Mouse (Mus musculus): ENCODE results near the gene Gm21887. TPM values are rescaled to one million over a fixed set of nuclear protein-coding genes. Genes with fewer than 3 reads are reported as not detected.
"Not testable (repeated sequence)": the region's sequence is repeated elsewhere in the genome, so short reads cannot be mapped to it uniquely, and the experiment has no call there.

The Gm21887 gene
- 273 and 307 TPM in 2 replicates for polyA plus RNA-seq (2015; fragmentation: Nextera tagmentation; extraction: Ambion mirVana)

DNA sequence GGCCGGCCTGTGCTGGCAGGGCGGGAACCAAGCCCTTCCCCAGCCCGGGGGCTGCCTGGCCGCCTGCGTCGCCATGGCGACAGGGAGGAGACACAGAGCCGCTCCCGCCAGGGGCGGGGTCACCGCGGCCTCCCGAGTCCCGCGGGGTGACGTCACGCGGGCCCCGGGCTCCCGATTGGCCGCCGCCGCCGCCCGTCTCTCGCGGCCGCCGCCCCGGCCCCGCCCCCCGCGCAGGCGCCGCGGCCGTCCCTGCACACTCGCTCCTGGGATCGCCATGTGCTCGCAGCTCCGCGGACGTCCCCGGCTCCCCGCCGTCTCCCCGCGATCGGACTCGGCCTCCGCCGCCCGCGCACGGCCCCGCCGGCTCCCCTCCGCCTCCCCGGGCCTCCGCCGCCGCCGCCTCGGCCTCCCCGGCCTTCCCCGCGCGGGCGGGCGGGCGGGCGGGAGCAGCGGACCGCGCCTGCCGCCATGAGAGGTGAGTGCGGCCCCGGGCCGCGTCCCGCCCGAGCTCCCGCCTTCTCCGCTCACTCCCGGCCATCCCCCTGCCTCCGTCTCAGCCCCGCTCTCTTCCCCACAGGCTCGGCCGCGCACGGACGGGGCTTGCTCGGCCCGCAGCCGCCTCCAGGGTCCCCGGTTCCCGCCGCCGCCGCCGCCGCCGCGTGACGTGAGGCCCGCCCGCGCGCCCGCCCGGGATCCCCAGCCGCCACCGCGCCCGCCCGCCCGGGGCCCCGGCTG is at the start of gene Gm21887:
TSS of gene Gm21887 (plus strand) at position 644 of the 735 bp plus-strand sequence.
- H3K27me3 ChIP-seq (replicated peaks); H3K4me1 ChIP-seq: not testable (repeated sequence)
- ATAC-seq (ENCODE audit: insufficient read depth, low FRiP score, low read depth): peak; percentile 81

DNA sequence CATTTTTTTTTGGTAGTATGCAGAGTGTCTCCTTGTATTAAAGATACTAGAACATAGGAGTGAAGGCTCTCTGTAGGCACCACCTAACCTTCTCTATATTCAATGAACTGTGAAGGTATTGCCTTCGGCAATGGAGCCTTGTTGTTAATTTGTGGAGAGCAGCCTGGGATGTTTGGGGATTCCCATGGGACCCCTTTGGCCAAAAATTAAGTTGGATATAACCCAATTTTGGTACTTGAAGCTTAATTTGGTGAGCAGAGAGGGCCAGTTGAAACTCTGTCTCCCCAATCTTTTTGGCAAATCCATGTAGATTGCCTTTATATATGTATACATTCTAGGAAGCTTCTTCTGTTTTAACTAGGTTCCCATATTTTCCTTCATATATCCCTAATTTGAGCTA is 40.1 kb upstream of the Gm21887 start:
- H3K9ac ChIP-seq: no peak overlapping the region
- no peaks in the 10 kb centered on the region for H3K4me1 ChIP-seq
- no peak overlapping the region for H3K4me2 ChIP-seq
- H3K27me3 ChIP-seq (replicated peaks): no peaks in the 10 kb centered on the region
- no peaks in the 10 kb centered on the region for H3K9me3 ChIP-seq
- no peak overlapping the region for H3K4me3 ChIP-seq (replicated peaks)
- H3K36me3 ChIP-seq: peaks cover 3% of the 10 kb centered on the region; the same call in 1 of the 2 replicates
- 81% methylated on average over 1 of the region's 1 CpGs for WGBS
- H3K27ac ChIP-seq: no peak overlapping the region
- ATAC-seq (ENCODE audit: insufficient read depth, low FRiP score, low read depth): no peak

More for the DNA sequence above, at the start of gene Gm21887:
- Histone ChIP-seq H3K4me2 (peak within 1 kb of the TSS; percentile 4; the same call in 1 of the 2 replicates), H3K9ac (peak within 1 kb of the TSS; percentile 54), H3K27ac (peak within 1 kb of the TSS; percentile 67), H3K9me3 (peaks cover 18% of the 10 kb centered on the region), H3K4me3 (replicated peaks) (peak within 1 kb of the TSS; percentile 53)
- H3K36me3 ChIP-seq: not testable (repeated sequence)
- WGBS: 70% methylated on average over 117 of the region's 118 CpGs

DNA sequence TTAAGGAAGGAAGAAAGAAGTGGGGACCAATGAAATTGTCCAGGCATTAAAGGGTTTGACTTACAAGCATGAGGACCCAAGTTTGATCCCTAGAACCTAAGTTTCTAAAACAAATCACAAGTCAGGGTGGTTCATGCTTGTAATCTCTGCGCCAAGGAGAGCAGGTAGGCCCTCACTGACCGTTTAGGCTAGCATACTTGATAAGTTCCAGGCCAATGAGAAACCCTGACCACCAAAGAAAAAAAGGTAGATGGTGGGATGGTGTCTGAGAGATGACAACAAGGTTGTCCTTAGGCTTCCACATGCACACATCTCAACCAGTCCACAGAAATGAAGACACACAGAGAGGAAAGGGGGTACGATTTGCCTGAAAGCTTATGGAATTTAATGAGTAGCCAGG is 39.7 kb upstream of the Gm21887 start:
- H3K9me3 ChIP-seq; H3K4me3 ChIP-seq (replicated peaks); H3K36me3 ChIP-seq; H3K27ac ChIP-seq; H3K4me2 ChIP-seq; H3K4me1 ChIP-seq; H3K27me3 ChIP-seq (replicated peaks); ATAC-seq (ENCODE audit: insufficient read depth, low FRiP score, low read depth); H3K9ac ChIP-seq: not testable (repeated sequence)
- 80% methylated on average over 3 of the region's 3 CpGs for WGBS

DNA sequence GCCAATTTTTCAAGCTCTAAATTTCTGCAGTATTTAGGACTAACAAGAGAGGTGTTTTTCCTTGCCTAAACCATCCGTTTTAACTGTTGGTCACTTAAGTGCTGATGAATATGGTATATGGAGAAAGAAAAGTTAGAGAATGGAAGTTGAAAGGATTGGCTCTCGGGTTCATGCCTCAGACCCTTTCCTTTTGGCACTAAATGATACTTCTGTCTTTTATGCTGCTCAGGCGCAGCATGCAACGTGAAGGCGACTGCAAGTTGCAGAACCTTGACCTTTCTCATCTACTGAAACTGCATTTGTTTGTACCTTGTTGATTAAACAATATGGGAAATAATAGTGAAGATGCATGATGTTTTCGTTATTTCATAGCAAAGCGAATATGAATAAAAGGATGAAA is 38.9 kb upstream of the Gm21887 start:
- WGBS: 86% methylated on average over 7 of the region's 7 CpGs
- H3K4me3 ChIP-seq (replicated peaks); H3K4me1 ChIP-seq; H3K9ac ChIP-seq; H3K36me3 ChIP-seq; H3K9me3 ChIP-seq; H3K27me3 ChIP-seq (replicated peaks); H3K27ac ChIP-seq; ATAC-seq (ENCODE audit: insufficient read depth, low FRiP score, low read depth); H3K4me2 ChIP-seq: not testable (repeated sequence)

DNA sequence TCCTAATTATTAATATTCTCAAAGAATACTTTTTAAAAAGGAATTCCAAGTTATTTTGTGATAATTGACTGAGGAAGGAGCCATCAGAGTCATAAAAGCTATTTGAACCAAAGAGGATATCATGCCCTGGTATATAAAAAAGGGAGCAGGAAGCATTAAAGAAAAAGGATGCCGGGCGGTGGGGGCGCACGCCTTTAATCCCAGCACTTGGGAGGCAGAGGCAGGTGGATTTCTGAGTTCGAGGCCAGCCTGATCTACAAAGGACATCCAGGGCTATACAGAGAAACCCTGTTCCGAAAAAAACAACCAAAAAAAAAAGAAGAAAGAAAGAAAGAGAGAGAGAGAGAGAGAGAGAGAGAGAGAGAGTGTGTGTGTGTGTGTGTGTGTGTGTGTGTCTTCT is 37.9 kb upstream of the Gm21887 start:
- H3K9me3 ChIP-seq; H3K4me1 ChIP-seq; H3K27ac ChIP-seq; H3K27me3 ChIP-seq (replicated peaks); H3K9ac ChIP-seq; H3K36me3 ChIP-seq; H3K4me3 ChIP-seq (replicated peaks); ATAC-seq (ENCODE audit: insufficient read depth, low FRiP score, low read depth); H3K4me2 ChIP-seq: not testable (repeated sequence)
- WGBS: 86% methylated on average over 6 of the region's 6 CpGs

DNA sequence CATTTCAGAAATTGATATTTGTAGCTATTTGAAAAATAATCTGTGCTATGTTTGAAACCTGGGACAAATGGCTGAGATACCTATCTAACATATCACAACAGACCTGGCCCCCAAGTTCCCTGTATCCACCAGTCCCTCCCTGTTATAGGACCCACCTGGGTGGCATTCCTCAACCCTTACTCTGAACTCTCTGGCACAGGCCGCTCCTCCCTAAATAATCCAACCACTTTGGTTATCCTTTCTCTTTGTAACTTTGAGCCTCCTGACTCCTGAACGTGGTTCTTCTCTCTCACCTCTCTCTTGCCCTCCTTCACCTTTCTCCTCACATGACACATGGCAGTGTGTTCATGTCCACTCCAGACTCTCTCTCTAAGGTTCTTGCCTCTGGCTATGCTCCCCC is 37.3 kb upstream of the Gm21887 start:
- H3K27me3 ChIP-seq (replicated peaks); H3K27ac ChIP-seq; H3K9me3 ChIP-seq; H3K4me3 ChIP-seq (replicated peaks); H3K4me2 ChIP-seq; H3K4me1 ChIP-seq; H3K9ac ChIP-seq; H3K36me3 ChIP-seq: not testable (repeated sequence)
- 65% methylated on average over 2 of the region's 2 CpGs for WGBS
- 0 out of 2 replicates have a peak, but pooled peaks have one; percentile 33 for ATAC-seq (ENCODE audit: insufficient read depth, low FRiP score, low read depth)

DNA sequence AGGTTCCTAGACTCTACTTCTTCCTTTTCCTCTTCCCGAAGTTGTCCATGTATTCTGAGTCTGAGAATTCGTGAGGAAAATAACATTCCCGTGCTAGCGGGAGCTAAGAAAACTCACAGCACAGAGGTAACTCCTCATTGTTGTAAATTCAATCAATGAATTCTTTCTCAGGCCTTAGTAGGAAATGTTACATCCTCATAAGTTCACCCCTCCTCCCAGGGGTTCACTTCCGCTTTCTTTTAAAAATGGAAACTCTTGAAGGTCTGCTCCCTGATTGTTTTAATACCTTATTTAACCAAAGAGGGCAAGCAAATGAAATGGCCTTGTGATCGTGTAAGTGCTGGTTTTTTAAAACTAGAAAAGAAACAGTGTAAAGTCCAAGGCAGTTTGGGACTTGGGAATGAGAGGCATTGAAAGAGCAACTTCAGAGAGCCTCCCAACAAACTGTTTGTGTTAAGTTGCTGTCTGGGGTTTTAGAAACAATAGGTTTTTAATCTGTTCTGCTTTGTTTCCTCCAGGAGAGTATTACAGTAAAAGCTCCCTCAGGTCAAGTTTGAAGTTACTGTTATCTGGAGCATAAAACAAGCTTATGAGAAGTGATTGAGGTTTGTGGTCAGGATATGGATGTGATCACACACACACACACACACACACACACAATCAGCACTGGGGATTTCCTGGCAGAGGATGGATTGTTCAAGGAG is 36.5 kb upstream of the Gm21887 start:
- H3K4me3 ChIP-seq (replicated peaks); H3K9ac ChIP-seq; H3K4me2 ChIP-seq; ATAC-seq (ENCODE audit: insufficient read depth, low FRiP score, low read depth); H3K36me3 ChIP-seq; H3K4me1 ChIP-seq; H3K9me3 ChIP-seq; H3K27me3 ChIP-seq (replicated peaks); H3K27ac ChIP-seq: not testable (repeated sequence)
- 75% methylated on average over 6 of the region's 6 CpGs for WGBS

DNA sequence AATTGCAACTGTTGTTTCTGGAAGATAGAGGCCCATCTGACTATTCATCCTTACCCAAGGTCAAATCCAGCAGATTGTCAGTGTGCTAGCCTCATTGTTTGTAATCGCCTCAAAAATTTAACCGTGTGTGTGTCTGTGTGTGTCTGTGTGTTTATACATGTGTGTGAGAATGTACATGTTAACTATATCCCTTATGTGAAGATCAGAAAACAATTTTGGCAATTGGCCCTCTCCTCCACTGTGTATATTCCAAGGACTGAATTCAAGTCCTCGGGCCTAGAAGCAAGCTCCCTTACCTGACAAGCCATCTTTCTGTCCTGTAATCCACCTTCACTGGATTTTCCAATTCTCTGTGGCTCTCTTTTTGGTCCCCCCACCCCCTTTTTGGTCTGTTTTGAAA is 35.7 kb upstream of the Gm21887 start:
- not testable (repeated sequence) for H3K4me3 ChIP-seq (replicated peaks); H3K27me3 ChIP-seq (replicated peaks); H3K4me1 ChIP-seq; H3K4me2 ChIP-seq; H3K27ac ChIP-seq; ATAC-seq (ENCODE audit: insufficient read depth, low FRiP score, low read depth); H3K9ac ChIP-seq; H3K36me3 ChIP-seq; H3K9me3 ChIP-seq
- 56% methylated on average over 3 of the region's 3 CpGs for WGBS

DNA sequence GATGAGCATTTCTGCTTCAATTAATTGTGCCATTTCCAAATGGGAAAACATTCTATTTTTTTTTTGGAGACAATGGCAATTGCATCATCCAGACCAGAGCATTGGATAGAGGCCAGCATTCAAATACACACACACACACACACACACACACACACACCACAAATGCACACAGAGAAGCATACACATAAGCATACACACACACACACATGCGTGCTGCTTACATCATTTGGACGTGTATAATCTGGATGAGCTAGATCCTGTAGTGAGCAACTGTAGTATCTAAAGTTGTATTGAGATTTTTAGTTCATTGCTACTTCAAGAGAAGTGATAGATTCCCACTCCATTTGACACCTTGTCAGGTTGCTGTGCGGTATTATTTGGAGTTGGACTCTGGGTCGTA is 35.0 kb upstream of the Gm21887 start:
- H3K27ac ChIP-seq; H3K36me3 ChIP-seq; ATAC-seq (ENCODE audit: insufficient read depth, low FRiP score, low read depth); H3K4me1 ChIP-seq; H3K9me3 ChIP-seq; H3K4me3 ChIP-seq (replicated peaks); H3K27me3 ChIP-seq (replicated peaks); H3K9ac ChIP-seq; H3K4me2 ChIP-seq: not testable (repeated sequence)
- 55% methylated on average over 4 of the region's 4 CpGs for WGBS

DNA sequence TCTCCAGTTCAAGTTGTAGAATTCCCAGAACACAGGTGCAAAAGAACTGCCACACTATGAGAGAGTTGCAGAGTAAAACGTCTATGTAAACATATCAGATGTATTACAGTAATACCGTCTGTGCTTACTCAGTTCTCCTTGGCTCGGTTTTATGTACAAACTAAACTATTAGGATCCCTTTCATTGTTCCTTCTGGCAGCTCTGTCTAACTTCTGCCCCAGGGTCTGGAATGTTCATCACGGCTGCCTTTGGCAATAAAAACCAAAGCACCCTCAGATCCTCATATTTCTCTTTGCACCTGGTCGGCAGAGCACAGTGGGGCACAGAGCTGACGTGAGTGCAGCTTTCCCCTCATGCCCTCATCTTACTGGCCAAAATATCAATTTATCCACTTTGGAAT is 34.5 kb upstream of the Gm21887 start:
- WGBS: 53% methylated on average over 6 of the region's 6 CpGs
- not testable (repeated sequence) for H3K4me3 ChIP-seq (replicated peaks); H3K9ac ChIP-seq; H3K9me3 ChIP-seq; H3K4me1 ChIP-seq; H3K4me2 ChIP-seq; H3K27ac ChIP-seq; ATAC-seq (ENCODE audit: insufficient read depth, low FRiP score, low read depth); H3K27me3 ChIP-seq (replicated peaks)
- H3K36me3 ChIP-seq: peaks cover 15% of the 10 kb centered on the region; the same call in 1 of the 2 replicates

DNA sequence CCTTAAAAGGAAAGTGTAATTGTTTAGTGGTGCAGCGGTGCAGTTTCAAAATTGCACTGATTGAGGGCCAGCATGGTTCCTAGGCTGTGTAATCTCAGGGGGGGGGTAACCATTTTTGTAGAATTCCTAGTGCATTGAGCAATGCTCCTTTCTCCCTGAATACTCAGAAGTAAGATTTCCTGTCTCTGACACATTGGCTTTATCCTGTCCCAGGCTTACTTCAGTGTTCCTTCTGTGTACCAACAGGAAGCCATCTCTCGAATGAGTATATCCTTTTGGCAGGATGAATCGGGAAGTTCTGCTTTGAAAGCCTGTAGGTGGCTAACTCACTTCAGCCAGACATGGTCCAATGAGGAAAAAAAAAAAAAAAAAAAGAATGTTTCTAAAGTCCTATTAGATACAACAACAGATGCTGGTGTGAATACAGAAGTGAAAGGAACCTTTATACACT is 33.8 kb upstream of the Gm21887 start:
- H3K9me3 ChIP-seq; ATAC-seq (ENCODE audit: insufficient read depth, low FRiP score, low read depth); H3K4me2 ChIP-seq; H3K27ac ChIP-seq; H3K27me3 ChIP-seq (replicated peaks); H3K4me3 ChIP-seq (replicated peaks); H3K9ac ChIP-seq; H3K4me1 ChIP-seq: not testable (repeated sequence)
- WGBS: 62% methylated on average over 3 of the region's 3 CpGs
- H3K36me3 ChIP-seq: peaks cover 15% of the 10 kb centered on the region; the same call in 1 of the 2 replicates

DNA sequence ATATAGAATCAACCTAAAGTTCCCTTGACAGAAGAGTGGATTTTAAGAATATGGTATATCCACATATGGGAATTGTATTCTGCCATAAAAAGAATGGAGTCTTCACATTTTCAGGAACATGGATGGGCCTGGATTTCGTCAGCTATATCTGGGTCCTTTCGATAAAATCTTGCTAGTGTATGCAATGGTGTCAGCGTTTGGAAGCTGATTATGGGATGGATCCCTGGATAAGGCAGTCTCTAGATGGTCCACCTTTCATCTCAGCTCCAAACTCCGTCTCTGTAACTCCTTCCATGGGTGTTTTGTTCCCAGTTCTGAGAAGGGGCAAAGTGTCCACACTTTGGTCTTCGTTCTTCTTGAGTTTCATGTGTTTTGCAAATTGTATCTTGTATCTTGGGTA is 33.1 kb upstream of the Gm21887 start:
- not testable (repeated sequence) for H3K4me2 ChIP-seq; H3K27ac ChIP-seq; H3K9me3 ChIP-seq; ATAC-seq (ENCODE audit: insufficient read depth, low FRiP score, low read depth); H3K9ac ChIP-seq; H3K27me3 ChIP-seq (replicated peaks); H3K4me3 ChIP-seq (replicated peaks); H3K4me1 ChIP-seq
- 61% methylated on average over 5 of the region's 5 CpGs for WGBS
- H3K36me3 ChIP-seq: peaks cover 15% of the 10 kb centered on the region; the same call in 1 of the 2 replicates
